Mouse (Mus musculus) neural tube, embryonic 10.5 days (tissue): Measurements from ENCODE around the gene Slc44a5.
"Not testable (repeated sequence)": the region's sequence is repeated elsewhere in the genome, so short reads cannot be mapped to it uniquely, and the experiment has no call there.

Source experiments
- DNase-seq: peaks from one replicate; pipeline ENCODE4 v3.0.0-alpha.2; 2017; ENCODE audit warnings: low spot score; ENCODE audit errors: extremely low spot score

Slc44a5 gene

GRCm38 (mm10) chr3:154093745-154094322, 120.6 kb downstream of the Slc44a5 start:
- no peak for DNase-seq

- no peak for DNase-seq
These were observed 128.4 kb downstream of the Slc44a5 start for GRCm38 (mm10) chr3:154101671-154102070.

GRCm38 (mm10) chr3:154110528-154110927, 137.3 kb downstream of the Slc44a5 start:
- no peak for DNase-seq

DNA sequence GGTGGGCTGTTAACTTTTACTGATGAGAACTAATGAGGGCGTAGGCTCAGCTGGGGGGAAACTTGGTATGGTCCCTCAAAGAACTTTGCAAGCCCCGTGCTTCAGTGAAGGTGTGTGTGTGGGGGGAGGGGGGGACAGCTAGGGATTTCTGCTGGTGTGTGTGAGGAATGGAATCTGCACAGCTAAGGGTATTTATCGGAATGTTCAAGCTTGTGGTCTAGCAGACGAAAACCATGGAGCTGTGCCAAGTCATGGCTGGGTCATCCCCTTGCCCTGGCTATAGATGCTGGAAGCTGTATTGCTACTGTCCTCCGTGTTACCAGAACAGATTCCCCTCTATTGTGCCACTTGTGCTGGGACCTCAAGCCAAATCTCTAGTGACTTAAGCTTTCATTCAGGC, 138.0 kb downstream of the Slc44a5 start:
- DNase-seq: no peak

GRCm38 (mm10) chr3:154114991-154115390, 141.8 kb downstream of the Slc44a5 start:
- no peak for DNase-seq

DNA sequence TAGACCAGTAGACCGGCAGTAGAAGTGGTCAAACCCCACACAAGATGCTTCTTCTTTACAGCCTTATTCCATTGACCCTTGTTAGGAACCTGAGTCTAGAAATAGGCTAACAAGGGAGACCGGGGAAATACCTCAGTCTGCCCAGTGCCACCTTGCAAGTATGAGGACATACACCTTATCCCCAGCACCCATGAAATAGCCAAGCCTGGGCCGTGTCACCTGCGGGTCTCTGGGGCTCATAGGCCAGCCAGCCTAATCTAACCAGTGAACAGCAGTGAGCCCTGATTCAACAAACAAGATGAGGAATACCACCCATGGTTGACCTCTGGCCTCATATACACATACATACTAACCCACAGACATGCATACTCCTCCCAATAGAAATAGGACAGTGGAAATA, 142.2 kb downstream of the Slc44a5 start:
- DNase-seq: no peak

DNA sequence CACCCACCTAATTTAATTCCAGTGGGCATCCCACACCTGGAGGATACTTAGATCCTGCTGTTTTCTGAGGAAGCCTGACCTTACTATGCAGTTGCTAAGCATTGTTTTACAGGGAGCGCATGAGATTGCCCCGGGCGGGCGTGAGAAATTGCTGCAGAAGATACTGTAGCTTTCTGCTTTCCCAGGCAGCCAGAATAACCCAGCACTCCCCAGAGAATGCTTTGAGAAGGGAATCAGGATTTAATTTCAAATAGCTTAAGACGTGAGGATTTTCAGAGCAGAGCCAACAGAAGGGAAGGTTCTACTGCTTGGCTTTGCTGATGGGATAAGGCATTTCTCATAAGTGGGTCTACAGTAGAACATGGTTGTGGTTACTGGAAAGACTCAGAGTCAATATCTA, 142.8 kb downstream of the Slc44a5 start:
- DNase-seq: no peak

DNA sequence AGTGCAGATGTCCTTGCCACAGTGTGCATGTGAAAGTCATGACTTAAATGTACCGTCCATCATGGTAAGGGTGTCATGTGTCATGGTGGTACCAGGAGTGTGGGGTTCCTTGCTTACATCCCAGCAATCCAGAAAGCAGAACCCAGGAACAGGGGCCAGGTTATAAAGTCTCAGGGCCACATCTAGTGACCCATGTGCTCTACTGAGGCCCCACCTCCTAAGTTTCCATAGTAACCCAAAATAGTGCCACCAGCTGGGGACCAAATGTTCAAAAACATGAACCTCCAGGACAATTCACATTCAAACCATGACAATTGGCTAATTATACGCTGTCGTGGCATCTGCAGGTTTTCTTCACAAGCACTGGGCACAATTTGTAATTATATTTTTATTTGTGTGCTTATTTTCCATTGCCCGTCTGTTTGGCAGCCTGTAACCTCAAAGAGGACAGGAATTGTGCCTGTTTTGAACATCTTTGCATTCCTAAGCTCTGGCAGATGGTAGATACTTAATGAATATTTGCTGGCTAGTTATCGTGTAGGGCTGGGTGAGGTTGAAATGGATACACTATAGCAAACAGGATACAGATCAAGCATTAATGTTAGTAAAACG, 145.9 kb downstream of the Slc44a5 start:
- DNase-seq: no peak

DNA sequence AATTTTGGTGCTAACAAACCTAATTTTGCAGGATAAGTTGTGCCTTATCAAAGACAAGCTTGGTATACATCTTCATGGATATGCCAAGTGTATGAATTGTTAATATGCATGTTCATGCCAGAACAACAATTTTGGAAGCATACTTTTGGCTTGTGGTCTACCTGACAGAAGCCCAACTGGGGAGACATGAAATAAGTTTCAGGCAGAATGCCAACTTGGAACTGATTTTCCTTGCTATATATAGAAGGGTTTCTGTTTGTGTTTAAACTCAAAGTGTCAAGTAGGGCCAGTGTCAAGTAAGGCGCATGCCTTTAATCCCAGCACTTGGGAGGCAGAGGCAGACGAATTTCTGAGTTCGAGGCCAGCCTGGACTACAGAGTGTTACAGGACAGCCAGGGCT, 149.3 kb downstream of the Slc44a5 start:
- no peak for DNase-seq

DNA sequence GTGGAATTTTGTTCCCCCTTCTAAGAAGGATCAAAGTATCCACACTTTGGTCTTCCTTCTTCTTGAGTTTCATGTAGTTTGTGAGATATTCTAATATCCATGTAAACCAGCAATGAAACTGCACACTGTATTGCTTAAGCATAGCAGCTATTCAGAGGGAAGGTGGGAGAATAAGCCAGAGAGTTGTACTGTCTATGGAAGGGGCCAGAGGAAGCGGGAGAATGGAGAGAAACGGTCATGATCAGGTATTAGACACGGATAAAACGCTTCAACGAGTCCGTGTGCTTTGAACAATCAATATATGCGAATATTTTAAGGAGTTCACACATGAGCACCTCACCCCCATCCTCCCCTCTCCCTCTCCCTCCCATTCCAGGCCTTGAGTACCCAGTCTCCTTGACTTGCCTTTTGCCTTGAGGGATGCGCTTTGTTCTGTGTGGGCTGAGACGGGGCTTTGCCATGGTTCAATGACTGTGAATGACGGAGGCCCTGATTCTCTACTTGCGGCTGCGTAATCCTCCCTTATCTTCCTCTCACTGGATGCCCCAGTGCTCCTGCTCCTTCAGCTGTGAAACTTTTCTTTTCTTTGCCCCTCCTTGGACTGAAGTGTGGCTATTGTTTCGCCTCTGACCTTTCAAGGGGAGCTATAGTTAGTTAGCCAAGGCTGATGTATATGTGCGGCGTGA, 151.8 kb downstream of the Slc44a5 start:
- peak; percentile 32 for DNase-seq

GRCm38 (mm10) chr3:154125768-154126376, 152.6 kb downstream of the Slc44a5 start:
- DNase-seq: no peak

- DNase-seq: no peak
These were observed 154.0 kb downstream of the Slc44a5 start for GRCm38 (mm10) chr3:154127246-154127645.

DNA sequence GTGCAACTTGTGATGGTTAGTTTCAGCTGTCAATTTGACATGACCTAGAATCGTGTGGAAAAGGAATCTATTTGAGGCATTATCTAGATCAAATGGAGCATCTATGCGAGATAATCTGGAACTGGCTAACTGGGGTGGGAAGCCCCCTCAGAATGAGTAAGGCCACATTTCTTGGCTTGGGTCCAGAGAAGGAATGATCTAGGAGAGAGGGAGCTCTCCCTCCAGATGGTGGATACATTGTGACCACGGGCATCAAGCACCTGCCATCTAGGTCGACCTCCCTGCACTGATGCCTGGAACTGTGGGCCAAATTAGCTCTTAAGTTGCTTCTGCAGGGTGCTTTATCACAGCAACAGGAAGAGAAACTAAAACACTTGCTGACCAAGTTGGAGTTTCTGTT, 155.8 kb downstream of the Slc44a5 start:
- DNase-seq: no peak

- DNase-seq: no peak
These were observed 157.3 kb downstream of the Slc44a5 start for GRCm38 (mm10) chr3:154130431-154131114.

DNA sequence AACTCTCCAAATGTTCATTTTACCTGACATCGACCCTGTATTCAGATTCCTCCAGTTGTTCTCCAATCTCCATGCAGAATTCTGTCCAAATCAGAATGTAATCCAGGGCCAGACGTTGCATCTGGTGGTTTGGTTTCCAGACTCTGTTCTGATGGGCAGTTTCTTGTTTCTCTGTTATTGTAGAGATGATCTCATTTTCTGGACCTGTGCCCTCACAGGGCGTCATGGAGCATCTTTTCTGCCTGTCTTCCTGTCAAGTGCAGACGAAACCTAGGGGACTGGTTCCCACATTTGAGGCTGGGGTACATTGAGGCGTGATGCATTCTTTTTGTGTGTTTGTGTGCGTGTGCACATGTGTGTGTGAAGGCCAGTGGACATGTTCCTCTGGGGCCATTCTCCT, 160.8 kb downstream of the Slc44a5 start:
- no peak for DNase-seq

GRCm38 (mm10) chr3:154134701-154135100, 161.5 kb downstream of the Slc44a5 start:
- no peak for DNase-seq

DNA sequence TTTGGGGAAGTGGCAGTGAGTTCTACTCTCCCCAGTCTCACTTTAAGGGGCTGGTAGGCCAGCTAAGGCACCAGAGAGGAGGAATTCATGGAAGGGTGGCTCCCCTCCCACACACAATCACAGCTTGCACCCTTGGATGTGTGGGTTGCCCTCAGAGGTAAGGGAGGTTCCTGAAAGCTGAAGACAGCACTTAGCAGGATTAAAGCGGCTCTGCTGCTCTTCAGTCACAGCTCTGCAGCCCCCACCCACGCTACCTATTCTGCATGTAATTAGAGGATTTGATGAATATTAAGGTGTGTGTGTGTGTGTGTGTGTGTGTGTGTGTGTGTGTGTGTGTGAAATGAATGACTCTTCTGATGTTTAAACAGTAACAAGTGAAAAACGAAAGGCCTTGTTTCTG, 163.3 kb downstream of the Slc44a5 start:
- no peak for DNase-seq

- DNase-seq: no peak
These were observed 168.1 kb downstream of the Slc44a5 start for GRCm38 (mm10) chr3:154141346-154141745.

- no peak for DNase-seq
These were observed 169.4 kb downstream of the Slc44a5 start for GRCm38 (mm10) chr3:154142618-154143017.

- no peak for DNase-seq
These were observed 172.5 kb downstream of the Slc44a5 start for GRCm38 (mm10) chr3:154145750-154146149.

DNA sequence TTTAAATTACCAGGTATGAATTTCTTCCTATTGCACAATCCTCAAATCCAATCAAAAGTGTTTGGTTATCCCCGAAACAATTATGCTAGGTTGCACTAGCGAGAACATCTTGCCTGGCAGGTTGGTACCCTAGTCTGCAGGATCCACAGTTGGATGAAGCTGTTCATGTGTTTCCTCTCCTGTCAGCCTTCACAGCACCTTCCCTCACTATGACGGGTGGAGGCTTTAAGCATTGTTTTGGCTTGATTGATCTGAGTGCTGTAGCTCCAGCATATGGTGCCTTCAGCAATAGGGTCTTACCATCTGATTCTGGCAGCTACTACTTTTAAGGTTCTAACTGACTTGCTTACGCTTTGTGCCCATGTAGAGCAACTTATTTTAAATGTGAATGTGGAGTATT, 176.5 kb downstream of the Slc44a5 start:
- DNase-seq: no peak

GRCm38 (mm10) chr3:154153541-154153940, 180.3 kb downstream of the Slc44a5 start:
- DNase-seq: not testable (repeated sequence)
